Mouse (Mus musculus) lung, postnatal 0 days (tissue): ENCODE measurements around the gene Klrd1. TPM values are rescaled to one million over a fixed set of nuclear protein-coding genes. Genes with fewer than 3 reads are reported as not detected.

ENCODE experiments used
- ATAC-seq: fragments of 200-750 bp; cut with Nextera tagmentation; 2 replicates; pipeline ENCODE4 v1.8.0; 2017; ENCODE audit warnings: moderate library complexity
- DNase-seq: peaks from one replicate; pipeline ENCODE4 v3.0.0-alpha.2; 2016; ENCODE audit warnings: low spot score
- H3K27ac ChIP-seq: fragments of 300-500 bp; sonication (generic); 2 replicates; pipeline ENCODE4 v1.5.1; 2014; ENCODE audit warnings: antibody characterized with exemption, mild to moderate bottlenecking, low read length, mixed read lengths
- H3K27me3 ChIP-seq: fragments of 300-500 bp; sonication (generic); replicated peaks from 2 replicates; pipeline ENCODE4 v1.6.1; 2014; ENCODE audit warnings: low read length, mixed read lengths; ENCODE audit not compliant: insufficient read depth
- H3K36me3 ChIP-seq: fragments of 300-500 bp; sonication (generic); 2 replicates; pipeline ENCODE4 v1.6.1; 2014; ENCODE audit warnings: low read length, mixed read lengths; ENCODE audit not compliant: insufficient read depth
- H3K4me1 ChIP-seq: fragments of 300-500 bp; sonication (generic); 2 replicates; pipeline ENCODE4 v1.6.1; 2014; ENCODE audit warnings: antibody characterized with exemption, low read depth, low read length, mixed read lengths; ENCODE audit not compliant: insufficient read depth
- H3K4me2 ChIP-seq: fragments of 300-500 bp; sonication (generic); replicated peaks from 2 replicates; pipeline ENCODE4 v1.6.1; 2014; ENCODE audit warnings: low read depth, mild to moderate bottlenecking, low read length, moderate library complexity, mixed read lengths
- H3K4me3 ChIP-seq: fragments of 300-500 bp; sonication (generic); 2 replicates; pipeline ENCODE4 v1.5.1; 2014; ENCODE audit warnings: low read depth, low read length
- H3K9ac ChIP-seq: fragments of 300-500 bp; sonication (generic); replicated peaks from 2 replicates; pipeline ENCODE4 v1.6.1; 2014; ENCODE audit warnings: low read depth, mild to moderate bottlenecking
- H3K9me3 ChIP-seq: fragments of 300-500 bp; sonication (generic); 2 replicates; pipeline ENCODE4 v1.6.1; 2016; ENCODE audit warnings: low read length, mixed read lengths
- CTCF ChIP-seq: IDR thresholded peaks from 2 replicates; pipeline ENCODE4 v1.5.1; 2016; ENCODE audit warnings: antibody characterized with exemption, mild to moderate bottlenecking
- EP300 ChIP-seq: IDR thresholded peaks from 2 replicates; pipeline ENCODE4 v1.6.1; 2016; ENCODE audit warnings: antibody characterized with exemption, mild to moderate bottlenecking, control low read depth
- WGBS: fragments of 180-500 bp; shearing (Covaris S2); extraction: QIAGEN DNeasy Blood & Tissue Kit; methylation state at CpG from one replicate; pipeline ENCODE4 v1.1.7; 2014; 5-methylcytosine and 5-hydroxymethylcytosine counted together
- polyA plus RNA-seq: library from polyadenylated mRNA; unstranded; fragments of >200 nt; fragmentation: Nextera tagmentation; extraction: Ambion mirVana; gene quantifications from 2 replicates; pipeline ENCODE4 v1.2.1, GENCODE M21; 2015

The Klrd1 gene
- polyA plus RNA-seq: 0.93 and 1.4 TPM in 2 replicates

GRCm38 (mm10) chr6:129591508-129591907, at the start of gene Klrd1:
Klrd1 (plus strand) TSS chr6:129591782.
- TF ChIP-seq EP300 (no peak), CTCF (no peak)
- 72% methylated on average over 3 of the region's 3 CpGs for WGBS

GRCm38 (mm10) chr6:129541931-129542330, 49.7 kb upstream of the Klrd1 start:
- no peaks in the 10 kb centered on the region for H3K27me3 ChIP-seq
- no peak overlapping the region for H3K27ac ChIP-seq
- ATAC-seq (no peak), DNase-seq (no peak)
- H3K4me3 ChIP-seq: no peak overlapping the region
- 81% methylated on average over 9 of the region's 9 CpGs for WGBS
- H3K4me2 ChIP-seq: no peak overlapping the region
- no peak overlapping the region for H3K9ac ChIP-seq
- H3K36me3 ChIP-seq: peaks cover 32% of the 10 kb centered on the region
- H3K4me1 ChIP-seq: no peaks in the 10 kb centered on the region; the same call in 1 of the 2 replicates
- no peak for TF ChIP-seq CTCF
- no peaks in the 10 kb centered on the region for H3K9me3 ChIP-seq

More at GRCm38 (mm10) chr6:129591508-129591907, at the start of gene Klrd1:
- Histone ChIP-seq H3K4me3 (no peak within 1 kb of the TSS), H3K4me2 (no peak within 1 kb of the TSS), H3K9ac (no peak within 1 kb of the TSS), H3K27ac (no peak within 1 kb of the TSS), H3K9me3 (no peaks in the 10 kb centered on the region), H3K36me3 (no peaks in the 10 kb centered on the region), H3K4me1 (no peaks in the 10 kb centered on the region), H3K27me3 (no peaks in the 10 kb centered on the region)
- ATAC-seq (no peak), DNase-seq (no peak)

- 88% methylated on average over 3 of the region's 3 CpGs for WGBS
- peaks cover 32% of the 10 kb centered on the region for H3K36me3 ChIP-seq
- no peak overlapping the region for H3K9ac ChIP-seq
- no peak for DNase-seq
- ATAC-seq: no peak
- H3K9me3 ChIP-seq: no peaks in the 10 kb centered on the region
- H3K4me2 ChIP-seq: no peak overlapping the region
- TF ChIP-seq CTCF (no peak), EP300 (no peak)
- H3K27ac ChIP-seq: no peak overlapping the region
- H3K4me3 ChIP-seq: no peak overlapping the region
- H3K4me1 ChIP-seq: no peaks in the 10 kb centered on the region; the same call in 1 of the 2 replicates
- no peaks in the 10 kb centered on the region for H3K27me3 ChIP-seq
Measured at GRCm38 (mm10) chr6:129542540-129542939, 49.0 kb upstream of the Klrd1 start.

GRCm38 (mm10) chr6:129543709-129544606, 47.6 kb upstream of the Klrd1 start:
- no peak overlapping the region for H3K4me2 ChIP-seq
- no peaks in the 10 kb centered on the region for H3K9me3 ChIP-seq
- peaks cover 24% of the 10 kb centered on the region for H3K36me3 ChIP-seq
- H3K4me1 ChIP-seq: no peaks in the 10 kb centered on the region; the same call in 1 of the 2 replicates
- peak; percentile 96 for TF ChIP-seq CTCF
- no peak for TF ChIP-seq EP300
- no peak overlapping the region for H3K9ac ChIP-seq
- DNase-seq (peak; percentile 59), ATAC-seq (peak; percentile 68)
- H3K27me3 ChIP-seq: no peaks in the 10 kb centered on the region
- no peak overlapping the region for H3K4me3 ChIP-seq
- 55% methylated on average over 6 of the region's 6 CpGs for WGBS
- no peak overlapping the region for H3K27ac ChIP-seq

- DNase-seq (no peak), ATAC-seq (no peak)
- Histone ChIP-seq H3K27ac (no peak overlapping the region), H3K4me1 (no peaks in the 10 kb centered on the region; the same call in 1 of the 2 replicates), H3K36me3 (no peaks in the 10 kb centered on the region), H3K4me2 (no peak overlapping the region), H3K9me3 (no peaks in the 10 kb centered on the region), H3K27me3 (no peaks in the 10 kb centered on the region), H3K9ac (no peak overlapping the region), H3K4me3 (no peak overlapping the region)
- TF ChIP-seq CTCF (no peak), EP300 (no peak)
- WGBS: 73% methylated on average over 2 of the region's 2 CpGs
Measured at GRCm38 (mm10) chr6:129547277-129547676, 44.3 kb upstream of the Klrd1 start.

DNA sequence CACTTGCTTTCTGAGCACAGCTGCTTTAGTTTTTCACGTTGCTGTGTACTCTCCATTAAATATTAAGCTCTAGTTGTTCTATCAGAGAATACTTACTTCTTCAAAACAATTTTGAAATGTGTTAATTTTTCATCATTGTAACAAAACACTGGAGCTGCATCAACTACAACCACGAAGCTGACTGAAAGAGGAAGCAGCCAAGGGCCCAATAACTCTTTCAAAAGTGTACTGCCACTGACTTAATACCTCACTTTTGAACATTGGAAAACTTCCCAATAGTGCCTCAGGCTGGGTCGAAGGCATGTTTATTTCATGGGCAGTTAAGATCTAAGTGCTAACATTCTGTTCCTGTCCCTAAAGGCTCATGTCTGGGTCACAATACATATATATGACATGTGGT, 43.6 kb upstream of the Klrd1 start:
- no peak for TF ChIP-seq CTCF
- no peak for TF ChIP-seq EP300
- no peak overlapping the region for H3K27ac ChIP-seq
- H3K9ac ChIP-seq: no peak overlapping the region
- no peaks in the 10 kb centered on the region for H3K27me3 ChIP-seq
- no peaks in the 10 kb centered on the region; the same call in 1 of the 2 replicates for H3K4me1 ChIP-seq
- DNase-seq (no peak), ATAC-seq (no peak)
- no peak overlapping the region for H3K4me2 ChIP-seq
- no peak overlapping the region for H3K4me3 ChIP-seq
- 48% methylated on average over 3 of the region's 3 CpGs for whole genome bisulfite sequencing
- H3K36me3 ChIP-seq: no peaks in the 10 kb centered on the region
- no peaks in the 10 kb centered on the region for H3K9me3 ChIP-seq
